Mouse (Mus musculus) heart, embryonic 16.5 days (tissue): ENCODE results near the gene Slc35g1. TPM values are rescaled to one million over a fixed set of nuclear protein-coding genes. Genes with fewer than 3 reads are reported as not detected.

ENCODE experiments used
- ATAC-seq: fragments of 200-750 bp; cut with Nextera tagmentation; replicated peaks from 2 replicates; pipeline ENCODE4 v1.8.0; 2017; ENCODE audit warnings: moderate number of reproducible peaks; ENCODE audit not compliant: insufficient read depth, low FRiP score; ENCODE audit errors: extremely low read depth
- H3K27ac ChIP-seq: fragments of 300-500 bp; sonication (generic); 2 replicates; pipeline ENCODE4 v1.5.1; 2014; ENCODE audit warnings: mild to moderate bottlenecking, low read length, control low read depth, moderate library complexity
- H3K27me3 ChIP-seq: fragments of 300-500 bp; sonication (generic); 2 replicates; pipeline ENCODE4 v1.6.1; 2014; ENCODE audit warnings: low read length, mixed read lengths; ENCODE audit not compliant: control insufficient read depth, insufficient read depth
- H3K36me3 ChIP-seq: fragments of 300-500 bp; sonication (generic); 2 replicates; pipeline ENCODE4 v1.6.1; 2014; ENCODE audit not compliant: control insufficient read depth, insufficient read depth
- H3K4me1 ChIP-seq: fragments of 300-500 bp; sonication (generic); 2 replicates; pipeline ENCODE4 v1.6.1; 2014; ENCODE audit warnings: low read length, mixed read lengths; ENCODE audit not compliant: control insufficient read depth, insufficient read depth
- H3K4me2 ChIP-seq: fragments of 300-500 bp; sonication (generic); 2 replicates; pipeline ENCODE4 v1.6.1; 2014; ENCODE audit warnings: low read depth, mild to moderate bottlenecking, control low read depth, low read length
- H3K4me3 ChIP-seq: fragments of 300-500 bp; sonication (generic); 2 replicates; pipeline ENCODE4 v1.5.1; 2014; ENCODE audit warnings: mild to moderate bottlenecking, control low read depth, low read length
- H3K9ac ChIP-seq: fragments of 300-500 bp; sonication (generic); 2 replicates; pipeline ENCODE4 v1.6.1; 2014; ENCODE audit warnings: low read length, control low read depth
- H3K9me3 ChIP-seq: fragments of 300-500 bp; sonication (generic); replicated peaks from 2 replicates; pipeline ENCODE4 v1.6.1; 2016; ENCODE audit warnings: low read length; ENCODE audit not compliant: control insufficient read depth
- WGBS: fragments of 180-500 bp; shearing (Covaris S2); extraction: QIAGEN DNeasy Blood & Tissue Kit; methylation state at CpG from one replicate; pipeline ENCODE4 v1.1.7; 2014; 5-methylcytosine and 5-hydroxymethylcytosine counted together
- polyA plus RNA-seq: library from polyadenylated mRNA; unstranded; fragments of >200 nt; fragmentation: Nextera tagmentation; extraction: Ambion mirVana; gene quantifications from 2 replicates; pipeline ENCODE4 v1.2.1, GENCODE M21; 2015

The Slc35g1 gene
- polyA plus RNA-seq, 1 experiment from 2014 or later = 1.9 TPM

- Histone ChIP-seq H3K4me3 (no peak overlapping the region), H3K36me3 (no peaks in the 10 kb centered on the region), H3K27ac (no peak overlapping the region), H3K4me1 (no peaks in the 10 kb centered on the region), H3K4me2 (no peak overlapping the region), H3K9ac (no peak overlapping the region), H3K27me3 (no peaks in the 10 kb centered on the region), H3K9me3 (no peaks in the 10 kb centered on the region)
- no peak for ATAC-seq
- WGBS = 78% methylated on average over 10 of the region's 10 CpGs
Observed at GRCm38 (mm10) chr19:38410357-38411056, 14.7 kb downstream of the Slc35g1 start.

- H3K4me2 ChIP-seq = no peak overlapping the region
- ATAC-seq = no peak
- H3K9me3 ChIP-seq = no peaks in the 10 kb centered on the region
- no peak overlapping the region for H3K9ac ChIP-seq
- H3K4me3 ChIP-seq = no peak overlapping the region
- peaks cover 2% of the 10 kb centered on the region; the same call in 1 of the 2 replicates for H3K4me1 ChIP-seq
- no peak overlapping the region for H3K27ac ChIP-seq
- no peaks in the 10 kb centered on the region for H3K27me3 ChIP-seq
- H3K36me3 ChIP-seq = no peaks in the 10 kb centered on the region
- 80% methylated on average over 6 of the region's 6 CpGs for WGBS
Observed at GRCm38 (mm10) chr19:38413861-38414260, 18.1 kb downstream of the Slc35g1 start.

- peaks cover 8% of the 10 kb centered on the region for H3K4me1 ChIP-seq
- H3K4me3 ChIP-seq = no peak overlapping the region
- H3K27me3 ChIP-seq = no peaks in the 10 kb centered on the region
- 0 out of 2 replicates have a peak, but pooled peaks have one; percentile 18 for ATAC-seq
- no peak overlapping the region for H3K9ac ChIP-seq
- H3K36me3 ChIP-seq = no peaks in the 10 kb centered on the region
- H3K27ac ChIP-seq = no peak overlapping the region
- WGBS = 21% methylated on average over 4 of the region's 4 CpGs
- H3K4me2 ChIP-seq = no peak overlapping the region
- no peaks in the 10 kb centered on the region for H3K9me3 ChIP-seq
Observed at GRCm38 (mm10) chr19:38418819-38419423, 23.1 kb downstream of the Slc35g1 start.

GRCm38 (mm10) chr19:38420751-38421295, 25.0 kb downstream of the Slc35g1 start:
- no peak overlapping the region for H3K4me2 ChIP-seq
- H3K4me3 ChIP-seq = no peak overlapping the region
- ATAC-seq = no peak
- H3K27me3 ChIP-seq = no peaks in the 10 kb centered on the region
- no peaks in the 10 kb centered on the region for H3K36me3 ChIP-seq
- peaks cover 8% of the 10 kb centered on the region for H3K4me1 ChIP-seq
- WGBS = 71% methylated on average over 4 of the region's 4 CpGs
- H3K9me3 ChIP-seq = no peaks in the 10 kb centered on the region
- no peak overlapping the region for H3K27ac ChIP-seq
- no peak overlapping the region for H3K9ac ChIP-seq

- ATAC-seq = no peak
- 59% methylated on average over 7 of the region's 7 CpGs for WGBS
- H3K27me3 ChIP-seq = no peaks in the 10 kb centered on the region
- no peak overlapping the region for H3K4me3 ChIP-seq
- no peaks in the 10 kb centered on the region for H3K9me3 ChIP-seq
- no peak overlapping the region for H3K4me2 ChIP-seq
- no peaks in the 10 kb centered on the region for H3K36me3 ChIP-seq
- peaks cover 8% of the 10 kb centered on the region for H3K4me1 ChIP-seq
- no peak overlapping the region for H3K27ac ChIP-seq
- no peak overlapping the region for H3K9ac ChIP-seq
Observed at GRCm38 (mm10) chr19:38421436-38421835, 25.7 kb downstream of the Slc35g1 start.

GRCm38 (mm10) chr19:38422926-38423325, 27.1 kb downstream of the Slc35g1 start:
- Histone ChIP-seq H3K27me3 (no peaks in the 10 kb centered on the region), H3K27ac (no peak overlapping the region), H3K4me3 (no peak overlapping the region), H3K9me3 (no peaks in the 10 kb centered on the region), H3K4me2 (no peak overlapping the region), H3K9ac (no peak overlapping the region), H3K4me1 (peaks cover 8% of the 10 kb centered on the region), H3K36me3 (no peaks in the 10 kb centered on the region)
- ATAC-seq = no peak
- 53% methylated on average over 6 of the region's 6 CpGs for WGBS

GRCm38 (mm10) chr19:38423884-38424283, 28.1 kb downstream of the Slc35g1 start:
- peaks cover 6% of the 10 kb centered on the region for H3K4me1 ChIP-seq
- H3K9me3 ChIP-seq = no peaks in the 10 kb centered on the region
- no peak overlapping the region for H3K27ac ChIP-seq
- no peaks in the 10 kb centered on the region for H3K36me3 ChIP-seq
- no peak for ATAC-seq
- no peak overlapping the region for H3K9ac ChIP-seq
- H3K4me3 ChIP-seq = no peak overlapping the region
- 35% methylated on average over 7 of the region's 7 CpGs for WGBS
- no peaks in the 10 kb centered on the region for H3K27me3 ChIP-seq
- H3K4me2 ChIP-seq = no peak overlapping the region

GRCm38 (mm10) chr19:38424581-38424980, 28.8 kb downstream of the Slc35g1 start:
- no peak for ATAC-seq
- Histone ChIP-seq H3K4me2 (no peak overlapping the region), H3K27me3 (no peaks in the 10 kb centered on the region), H3K27ac (no peak overlapping the region), H3K36me3 (no peaks in the 10 kb centered on the region), H3K9me3 (no peaks in the 10 kb centered on the region), H3K4me1 (no peaks in the 10 kb centered on the region), H3K9ac (no peak overlapping the region), H3K4me3 (no peak overlapping the region)
- 87% methylated on average over 6 of the region's 7 CpGs for WGBS

- ATAC-seq = no peak
- WGBS = 50% methylated on average over 5 of the region's 5 CpGs
- no peak overlapping the region for H3K4me2 ChIP-seq
Observed at GRCm38 (mm10) chr19:38429269-38429668, 33.5 kb downstream of the Slc35g1 start.

More at GRCm38 (mm10) chr19:38429269-38429668, 33.5 kb downstream of the Slc35g1 start:
- H3K27ac ChIP-seq = no peak overlapping the region
- H3K9ac ChIP-seq = no peak overlapping the region
- no peaks in the 10 kb centered on the region for H3K9me3 ChIP-seq
- no peaks in the 10 kb centered on the region for H3K4me1 ChIP-seq
- no peaks in the 10 kb centered on the region for H3K27me3 ChIP-seq
- no peaks in the 10 kb centered on the region for H3K36me3 ChIP-seq
- no peak overlapping the region for H3K4me3 ChIP-seq
